Mouse (Mus musculus): ENCODE results near the gene Sept11. TPM values are rescaled to one million over a fixed set of nuclear protein-coding genes. Genes with fewer than 3 reads are reported as not detected.

Sept11 gene
- polyA plus RNA-seq, 1 experiment from 2014 or later: 172 TPM

- H3K4me1 ChIP-seq (replicated peaks): peaks cover 62% of the 10 kb centered on the region
- no peak overlapping the region for H3K9ac ChIP-seq (replicated peaks)
- no peak overlapping the region for H3K4me3 ChIP-seq (replicated peaks)
- WGBS: 79% methylated on average over 14 of the region's 14 CpGs
- ATAC-seq: no peak
- H3K36me3 ChIP-seq: peaks cover 14% of the 10 kb centered on the region; the same call in 1 of the 2 replicates
- no peaks in the 10 kb centered on the region for H3K9me3 ChIP-seq
- no peak overlapping the region for H3K27ac ChIP-seq
- H3K27me3 ChIP-seq: no peaks in the 10 kb centered on the region
- no peak overlapping the region for H3K4me2 ChIP-seq (replicated peaks)
Observed at GRCm38 (mm10) chr5:93098811-93099210, 5.6 kb downstream of the Sept11 start.

GRCm38 (mm10) chr5:93100906-93101305 lies 7.7 kb downstream of the Sept11 start:
- Histone ChIP-seq H3K9ac (replicated peaks) (no peak overlapping the region), H3K4me2 (replicated peaks) (no peak overlapping the region), H3K27me3 (no peaks in the 10 kb centered on the region), H3K4me3 (replicated peaks) (no peak overlapping the region), H3K36me3 (peaks cover 17% of the 10 kb centered on the region; the same call in 1 of the 2 replicates), H3K4me1 (replicated peaks) (peaks cover 47% of the 10 kb centered on the region), H3K27ac (no peak overlapping the region), H3K9me3 (no peaks in the 10 kb centered on the region)
- no peak for ATAC-seq
- 77% methylated on average over 4 of the region's 4 CpGs for WGBS

GRCm38 (mm10) chr5:93101371-93101791 lies 8.1 kb downstream of the Sept11 start:
- Histone ChIP-seq H3K4me2 (replicated peaks) (no peak overlapping the region), H3K27me3 (no peaks in the 10 kb centered on the region), H3K4me3 (replicated peaks) (no peak overlapping the region), H3K9ac (replicated peaks) (no peak overlapping the region), H3K36me3 (peaks cover 17% of the 10 kb centered on the region; the same call in 1 of the 2 replicates), H3K9me3 (peaks cover 2% of the 10 kb centered on the region; the same call in 1 of the 2 replicates), H3K4me1 (replicated peaks) (peaks cover 42% of the 10 kb centered on the region), H3K27ac (no peak overlapping the region)
- ATAC-seq: no peak
- WGBS: 66% methylated on average over 8 of the region's 8 CpGs

- Histone ChIP-seq H3K9me3 (peaks cover 2% of the 10 kb centered on the region; the same call in 1 of the 2 replicates), H3K27me3 (no peaks in the 10 kb centered on the region), H3K27ac (no peak overlapping the region), H3K4me1 (replicated peaks) (peaks cover 20% of the 10 kb centered on the region), H3K4me2 (replicated peaks) (no peak overlapping the region), H3K36me3 (peaks cover 17% of the 10 kb centered on the region; the same call in 1 of the 2 replicates), H3K4me3 (replicated peaks) (no peak overlapping the region), H3K9ac (replicated peaks) (no peak overlapping the region)
- 93% methylated on average over 8 of the region's 8 CpGs for WGBS
- no peak for ATAC-seq
Observed at GRCm38 (mm10) chr5:93103603-93104002, 10.4 kb downstream of the Sept11 start.

- H3K36me3 ChIP-seq: peaks cover 19% of the 10 kb centered on the region; the same call in 1 of the 2 replicates
- no peak overlapping the region for H3K27ac ChIP-seq
- no peak overlapping the region for H3K4me3 ChIP-seq (replicated peaks)
- no peak for ATAC-seq
- H3K9ac ChIP-seq (replicated peaks): no peak overlapping the region
- H3K4me2 ChIP-seq (replicated peaks): no peak overlapping the region
- peaks cover 11% of the 10 kb centered on the region; the same call in 1 of the 2 replicates for H3K4me1 ChIP-seq (replicated peaks)
- 86% methylated on average over 4 of the region's 5 CpGs for WGBS
- H3K9me3 ChIP-seq: peaks cover 2% of the 10 kb centered on the region; the same call in 1 of the 2 replicates
- no peaks in the 10 kb centered on the region for H3K27me3 ChIP-seq
Observed at GRCm38 (mm10) chr5:93104987-93105823, 12.0 kb downstream of the Sept11 start.

GRCm38 (mm10) chr5:93106048-93106447 lies 12.8 kb downstream of the Sept11 start:
- Histone ChIP-seq H3K4me3 (replicated peaks) (no peak overlapping the region), H3K27ac (no peak overlapping the region), H3K9ac (replicated peaks) (no peak overlapping the region), H3K27me3 (no peaks in the 10 kb centered on the region), H3K4me1 (replicated peaks) (peaks cover 6% of the 10 kb centered on the region; the same call in 1 of the 2 replicates), H3K9me3 (peaks cover 2% of the 10 kb centered on the region; the same call in 1 of the 2 replicates), H3K4me2 (replicated peaks) (no peak overlapping the region), H3K36me3 (peaks cover 23% of the 10 kb centered on the region; the same call in 1 of the 2 replicates)
- no peak for ATAC-seq
- WGBS: 95% methylated on average over 4 of the region's 4 CpGs

GRCm38 (mm10) chr5:93108703-93109102 lies 15.5 kb downstream of the Sept11 start:
- 93% methylated on average over 4 of the region's 4 CpGs for WGBS
- H3K4me2 ChIP-seq (replicated peaks): no peak overlapping the region

GRCm38 (mm10) chr5:93109555-93109954 lies 16.3 kb downstream of the Sept11 start:
- ATAC-seq: no peak
- Histone ChIP-seq H3K4me2 (replicated peaks) (no peak overlapping the region), H3K4me3 (replicated peaks) (no peak overlapping the region), H3K4me1 (replicated peaks) (peaks cover 7% of the 10 kb centered on the region; the same call in 1 of the 2 replicates), H3K36me3 (peaks cover 16% of the 10 kb centered on the region; the same call in 1 of the 2 replicates), H3K9me3 (peaks cover 2% of the 10 kb centered on the region; the same call in 1 of the 2 replicates), H3K27ac (no peak overlapping the region), H3K27me3 (no peaks in the 10 kb centered on the region), H3K9ac (replicated peaks) (no peak overlapping the region)
- 91% methylated on average over 2 of the region's 2 CpGs for WGBS

More at GRCm38 (mm10) chr5:93108703-93109102, 15.5 kb downstream of the Sept11 start:
- Histone ChIP-seq H3K27me3 (no peaks in the 10 kb centered on the region), H3K27ac (no peak overlapping the region), H3K9ac (replicated peaks) (no peak overlapping the region), H3K4me1 (replicated peaks) (no peaks in the 10 kb centered on the region; the same call in 1 of the 2 replicates), H3K4me3 (replicated peaks) (no peak overlapping the region), H3K9me3 (peaks cover 2% of the 10 kb centered on the region; the same call in 1 of the 2 replicates), H3K36me3 (peaks cover 16% of the 10 kb centered on the region; the same call in 1 of the 2 replicates)
- no peak for ATAC-seq

GRCm38 (mm10) chr5:93112290-93112689 lies 19.1 kb downstream of the Sept11 start:
- Histone ChIP-seq H3K4me2 (replicated peaks) (no peak overlapping the region), H3K36me3 (peaks cover 13% of the 10 kb centered on the region; the same call in 1 of the 2 replicates), H3K4me3 (replicated peaks) (no peak overlapping the region), H3K9me3 (no peaks in the 10 kb centered on the region), H3K27ac (no peak overlapping the region), H3K27me3 (no peaks in the 10 kb centered on the region), H3K4me1 (replicated peaks) (peaks cover 15% of the 10 kb centered on the region), H3K9ac (replicated peaks) (no peak overlapping the region)
- WGBS: 98% methylated on average over 3 of the region's 3 CpGs
- no peak for ATAC-seq

- Histone ChIP-seq H3K27ac (no peak overlapping the region), H3K9ac (replicated peaks) (no peak overlapping the region), H3K9me3 (no peaks in the 10 kb centered on the region), H3K4me3 (replicated peaks) (no peak overlapping the region), H3K27me3 (no peaks in the 10 kb centered on the region), H3K4me1 (replicated peaks) (peaks cover 15% of the 10 kb centered on the region), H3K4me2 (replicated peaks) (no peak overlapping the region), H3K36me3 (peaks cover 13% of the 10 kb centered on the region; the same call in 1 of the 2 replicates)
- no peak for ATAC-seq
- 89% methylated on average over 5 of the region's 5 CpGs for WGBS
Observed at GRCm38 (mm10) chr5:93113517-93113916, 20.3 kb downstream of the Sept11 start.

GRCm38 (mm10) chr5:93114515-93114914 lies 21.3 kb downstream of the Sept11 start:
- peaks cover 13% of the 10 kb centered on the region; the same call in 1 of the 2 replicates for H3K36me3 ChIP-seq
- H3K27me3 ChIP-seq: no peaks in the 10 kb centered on the region
- H3K9ac ChIP-seq (replicated peaks): no peak overlapping the region
- H3K27ac ChIP-seq: no peak overlapping the region
- no peak overlapping the region for H3K4me2 ChIP-seq (replicated peaks)
- 90% methylated on average over 6 of the region's 6 CpGs for whole genome bisulfite sequencing
- ATAC-seq: no peak
- no peaks in the 10 kb centered on the region for H3K9me3 ChIP-seq
- no peak overlapping the region for H3K4me3 ChIP-seq (replicated peaks)
- H3K4me1 ChIP-seq (replicated peaks): peaks cover 15% of the 10 kb centered on the region

- 85% methylated on average over 6 of the region's 6 CpGs for WGBS
- ATAC-seq: no peak
- H3K9me3 ChIP-seq: no peaks in the 10 kb centered on the region
- no peak overlapping the region for H3K4me3 ChIP-seq (replicated peaks)
- H3K4me1 ChIP-seq (replicated peaks): peaks cover 15% of the 10 kb centered on the region
- H3K36me3 ChIP-seq: peaks cover 12% of the 10 kb centered on the region; the same call in 1 of the 2 replicates
- no peak overlapping the region for H3K27ac ChIP-seq
- no peak overlapping the region for H3K9ac ChIP-seq (replicated peaks)
- H3K4me2 ChIP-seq (replicated peaks): no peak overlapping the region
- H3K27me3 ChIP-seq: no peaks in the 10 kb centered on the region
Observed at GRCm38 (mm10) chr5:93115059-93115458, 21.8 kb downstream of the Sept11 start.

Measured in midbrain, embryonic 13.5 days (tissue).